Mouse (Mus musculus): Measurements from ENCODE around the gene Tagap. TPM values are rescaled to one million over a fixed set of nuclear protein-coding genes. Genes with fewer than 3 reads are reported as not detected.

Tagap gene
- polyA plus RNA-seq, 1 experiment from 2014 or later, result 0.92 TPM

GRCm38 (mm10) chr17:7914596-7915227 is 11.1 kb upstream of the Tagap start:
- 70% methylated on average over 2 of the region's 2 CpGs for WGBS
- no peak for ATAC-seq (ENCODE audit: insufficient read depth)
- H3K4me3 ChIP-seq (ENCODE audit: low read depth, low read length), result no peak overlapping the region
- no peaks in the 10 kb centered on the region for H3K4me1 ChIP-seq (ENCODE audit: insufficient read depth)
- no peaks in the 10 kb centered on the region for H3K9me3 ChIP-seq (ENCODE audit: low read depth, low read length)
- no peak overlapping the region for H3K4me2 ChIP-seq
- TF ChIP-seq CTCF (IDR thresholded peaks at IDR 0.05; ENCODE audit: low read depth), result no peak
- H3K9ac ChIP-seq, result no peak overlapping the region
- no peaks in the 10 kb centered on the region for H3K27me3 ChIP-seq (ENCODE audit: insufficient read depth, low read length)
- no peaks in the 10 kb centered on the region for H3K36me3 ChIP-seq (ENCODE audit: insufficient read depth)
- H3K27ac ChIP-seq (ENCODE audit: low read depth), result no peak overlapping the region
- peak; percentile 0 for DNase-seq

DNA sequence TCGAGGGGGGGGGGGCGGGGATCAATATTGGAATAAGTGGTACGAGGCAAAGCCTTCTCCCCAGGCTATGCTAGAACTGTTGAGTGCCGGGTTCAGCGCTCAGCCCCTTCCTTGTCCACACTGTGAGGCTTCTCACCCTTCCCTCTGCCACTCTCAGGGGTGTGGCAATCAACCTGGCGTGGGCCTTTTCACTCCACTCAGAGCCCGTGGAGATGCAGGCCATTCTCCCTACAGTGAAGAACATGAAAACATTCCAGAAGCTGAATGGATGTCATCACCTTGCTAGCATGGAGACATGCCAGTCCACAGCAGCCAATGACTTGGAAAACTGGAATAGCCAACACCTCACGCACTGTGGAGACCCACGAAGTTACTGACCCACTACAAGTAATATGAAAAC is 10.0 kb upstream of the Tagap start:
- TF ChIP-seq CTCF (IDR thresholded peaks at IDR 0.05; ENCODE audit: low read depth), result no peak
- WGBS, result 80% methylated on average over 9 of the region's 9 CpGs
- Histone ChIP-seq H3K4me1 (ENCODE audit: insufficient read depth) (no peaks in the 10 kb centered on the region), H3K4me2 (no peak overlapping the region), H3K9me3 (ENCODE audit: low read depth, low read length) (no peaks in the 10 kb centered on the region), H3K27ac (ENCODE audit: low read depth) (no peak overlapping the region), H3K36me3 (ENCODE audit: insufficient read depth) (no peaks in the 10 kb centered on the region), H3K27me3 (ENCODE audit: insufficient read depth, low read length) (no peaks in the 10 kb centered on the region), H3K4me3 (ENCODE audit: low read depth, low read length) (no peak overlapping the region), H3K9ac (no peak overlapping the region)
- peak; percentile 0 for DNase-seq
- ATAC-seq (ENCODE audit: insufficient read depth), result no peak

DNA sequence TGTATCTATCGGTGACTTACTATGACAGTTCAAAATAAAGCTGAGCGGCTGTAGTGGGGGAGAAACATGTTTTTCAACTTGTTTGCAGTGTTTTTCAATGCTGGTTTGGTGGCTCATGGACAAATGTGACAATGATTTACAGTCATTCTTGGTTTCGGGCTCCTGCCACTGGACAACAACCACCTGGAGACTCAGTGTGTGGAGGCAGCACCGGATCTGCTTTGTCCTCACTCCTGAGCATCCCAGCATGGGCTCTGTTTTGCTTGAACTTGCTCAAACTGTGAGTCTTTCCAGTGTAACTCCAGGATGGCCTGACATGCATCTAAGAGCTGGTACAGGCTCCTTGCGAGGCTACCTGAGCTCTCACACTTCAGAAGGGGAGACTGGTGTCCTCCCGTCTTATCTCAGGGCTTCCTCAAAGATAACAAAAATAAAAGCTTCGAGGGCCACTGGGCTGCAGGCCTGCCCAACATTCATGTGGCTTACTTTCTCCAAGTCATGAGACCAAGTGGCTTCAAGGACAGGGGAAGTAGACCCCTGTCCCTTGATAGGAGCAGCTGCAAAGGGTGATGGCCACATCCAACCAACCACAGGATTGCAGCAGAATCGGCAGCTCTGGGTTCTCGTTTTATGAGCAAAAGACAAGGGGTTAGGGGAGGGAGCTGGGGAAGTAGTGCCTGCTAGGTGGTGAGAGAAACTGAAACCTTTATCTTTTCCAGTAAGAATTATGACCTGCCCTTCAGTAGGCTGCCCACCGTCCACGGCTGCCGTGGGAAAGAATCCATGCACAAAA is 8.8 kb upstream of the Tagap start:
- peak; percentile 1 for DNase-seq
- ATAC-seq (ENCODE audit: insufficient read depth), result no peak
- no peak overlapping the region for H3K4me3 ChIP-seq (ENCODE audit: low read depth, low read length)
- no peaks in the 10 kb centered on the region for H3K9me3 ChIP-seq (ENCODE audit: low read depth, low read length)
- no peaks in the 10 kb centered on the region for H3K27me3 ChIP-seq (ENCODE audit: insufficient read depth, low read length)
- no peak overlapping the region for H3K27ac ChIP-seq (ENCODE audit: low read depth)
- H3K4me1 ChIP-seq (ENCODE audit: insufficient read depth), result no peaks in the 10 kb centered on the region
- no peaks in the 10 kb centered on the region for H3K36me3 ChIP-seq (ENCODE audit: insufficient read depth)
- WGBS, result 40% methylated on average over 12 of the region's 12 CpGs
- no peak overlapping the region for H3K4me2 ChIP-seq
- no peak for TF ChIP-seq CTCF (IDR thresholded peaks at IDR 0.05; ENCODE audit: low read depth)
- no peak overlapping the region for H3K9ac ChIP-seq

- WGBS, result 66% methylated on average over 2 of the region's 2 CpGs
- no peak for ATAC-seq (ENCODE audit: insufficient read depth)
- no peak for TF ChIP-seq CTCF (IDR thresholded peaks at IDR 0.05; ENCODE audit: low read depth)
- Histone ChIP-seq H3K9me3 (ENCODE audit: low read depth, low read length) (no peaks in the 10 kb centered on the region), H3K27me3 (ENCODE audit: insufficient read depth, low read length) (no peaks in the 10 kb centered on the region), H3K27ac (ENCODE audit: low read depth) (no peak overlapping the region), H3K36me3 (ENCODE audit: insufficient read depth) (no peaks in the 10 kb centered on the region), H3K9ac (no peak overlapping the region), H3K4me1 (ENCODE audit: insufficient read depth) (no peaks in the 10 kb centered on the region), H3K4me3 (ENCODE audit: low read depth, low read length) (no peak overlapping the region), H3K4me2 (no peak overlapping the region)
- no peak for DNase-seq
Measured at GRCm38 (mm10) chr17:7918355-7918754, 7.4 kb upstream of the Tagap start.

DNA sequence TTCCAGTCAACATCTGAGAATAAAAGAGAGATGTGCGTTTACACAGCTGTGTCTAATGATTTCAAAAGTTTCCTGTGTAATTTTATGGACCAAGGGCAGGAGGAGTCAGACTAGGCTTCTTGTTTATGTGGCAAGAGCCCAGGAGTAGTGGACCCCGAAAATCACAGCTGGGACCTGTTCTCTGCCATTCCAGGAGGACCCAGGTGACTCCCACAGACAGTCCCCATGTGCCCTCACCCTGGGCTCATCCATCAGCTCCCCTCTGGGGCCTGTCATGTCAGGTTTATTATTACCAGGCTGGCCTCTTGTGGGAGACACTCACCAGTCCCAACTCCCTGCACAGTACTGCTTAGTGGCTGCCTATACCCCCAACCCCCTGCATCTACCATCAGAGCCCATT is 6.6 kb upstream of the Tagap start:
- DNase-seq, result peak; percentile 0
- Histone ChIP-seq H3K27me3 (ENCODE audit: insufficient read depth, low read length) (no peaks in the 10 kb centered on the region), H3K27ac (ENCODE audit: low read depth) (no peak overlapping the region), H3K36me3 (ENCODE audit: insufficient read depth) (no peaks in the 10 kb centered on the region), H3K4me2 (no peak overlapping the region), H3K9me3 (ENCODE audit: low read depth, low read length) (no peaks in the 10 kb centered on the region), H3K4me1 (ENCODE audit: insufficient read depth) (no peaks in the 10 kb centered on the region), H3K4me3 (ENCODE audit: low read depth, low read length) (no peak overlapping the region), H3K9ac (no peak overlapping the region)
- no peak for ATAC-seq (ENCODE audit: insufficient read depth)
- no peak for TF ChIP-seq CTCF (IDR thresholded peaks at IDR 0.05; ENCODE audit: low read depth)
- 46% methylated on average over 2 of the region's 2 CpGs for WGBS

DNA sequence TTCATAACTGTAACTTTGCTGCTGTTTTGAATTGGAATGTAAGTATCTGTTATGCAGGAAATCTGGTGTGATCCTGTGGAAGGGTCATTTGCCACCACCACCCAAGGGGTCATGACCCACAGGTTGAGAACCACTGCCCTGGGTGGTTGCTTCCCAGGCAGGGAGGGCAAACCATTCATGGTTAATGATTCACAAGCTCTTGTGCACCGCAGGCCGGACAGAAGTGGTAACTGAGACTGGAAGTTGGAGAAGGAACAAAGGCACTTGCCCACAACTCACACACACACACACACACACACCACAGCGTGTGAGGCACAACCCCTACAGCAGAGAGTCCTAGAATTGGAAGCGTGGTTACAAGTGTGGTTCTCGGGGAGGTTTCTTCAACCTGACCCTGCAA is 3.2 kb upstream of the Tagap start:
- Histone ChIP-seq H3K4me2 (no peak overlapping the region), H3K27ac (ENCODE audit: low read depth) (no peak overlapping the region), H3K9me3 (ENCODE audit: low read depth, low read length) (no peaks in the 10 kb centered on the region), H3K4me3 (ENCODE audit: low read depth, low read length) (no peak overlapping the region), H3K9ac (no peak overlapping the region), H3K36me3 (ENCODE audit: insufficient read depth) (no peaks in the 10 kb centered on the region), H3K27me3 (ENCODE audit: insufficient read depth, low read length) (no peaks in the 10 kb centered on the region), H3K4me1 (ENCODE audit: insufficient read depth) (0 out of 2 replicates have a peak, but pooled peaks cover 5% of the 10 kb centered on the region)
- TF ChIP-seq CTCF (IDR thresholded peaks at IDR 0.05; ENCODE audit: low read depth), result no peak
- ATAC-seq (ENCODE audit: insufficient read depth) (no peak), DNase-seq (peak; percentile 8)
- WGBS, result 68% methylated on average over 5 of the region's 5 CpGs

DNA sequence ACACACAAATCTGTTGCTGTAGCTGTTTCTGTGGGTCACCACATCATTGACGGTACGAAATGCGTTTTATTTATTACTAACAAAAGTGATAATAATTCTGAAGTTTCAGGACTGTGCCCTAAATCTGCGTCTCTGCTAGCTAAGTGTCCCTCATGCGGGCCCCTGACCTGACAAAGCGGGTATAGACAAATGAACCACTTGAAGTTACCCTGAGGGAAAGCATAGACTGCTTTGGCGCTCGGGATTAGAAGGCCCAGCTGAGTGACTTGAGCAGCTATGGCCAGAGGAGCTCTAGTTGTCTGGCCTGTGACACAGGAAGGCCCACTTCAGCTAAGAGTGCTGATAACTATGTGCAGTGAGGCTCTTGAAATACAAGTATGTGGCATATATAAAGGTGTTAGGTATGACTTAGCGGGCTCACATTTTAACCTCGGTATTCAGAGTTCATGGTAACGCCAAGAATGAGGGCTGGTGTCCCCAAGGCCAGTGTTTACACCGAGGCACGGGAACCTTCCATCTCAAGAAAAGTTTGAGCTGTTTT is 1.5 kb upstream of the Tagap start:
- no peak for ATAC-seq (ENCODE audit: insufficient read depth)

More for the DNA sequence above, 1.5 kb upstream of the Tagap start:
- H3K9ac ChIP-seq, result no peak overlapping the region
- TF ChIP-seq CTCF (IDR thresholded peaks at IDR 0.05; ENCODE audit: low read depth), result no peak
- no peaks in the 10 kb centered on the region for H3K27me3 ChIP-seq (ENCODE audit: insufficient read depth, low read length)
- H3K4me1 ChIP-seq (ENCODE audit: insufficient read depth), result 0 out of 2 replicates have a peak, but pooled peaks cover 5% of the 10 kb centered on the region
- 64% methylated on average over 13 of the region's 13 CpGs for WGBS
- H3K9me3 ChIP-seq (ENCODE audit: low read depth, low read length), result no peaks in the 10 kb centered on the region
- no peak overlapping the region for H3K4me3 ChIP-seq (ENCODE audit: low read depth, low read length)
- peak; percentile 25 for DNase-seq
- no peaks in the 10 kb centered on the region for H3K36me3 ChIP-seq (ENCODE audit: insufficient read depth)
- no peak overlapping the region for H3K27ac ChIP-seq (ENCODE audit: low read depth)
- H3K4me2 ChIP-seq, result no peak overlapping the region

Measured in lung, embryonic 14.5 days (tissue).